Mouse (Mus musculus): ENCODE measurements around the gene Abcd3. TPM values are rescaled to one million over a fixed set of nuclear protein-coding genes. Genes with fewer than 3 reads are reported as not detected.
"Not testable (repeated sequence)": the region's sequence is repeated elsewhere in the genome, so short reads cannot be mapped to it uniquely, and the experiment has no call there.

Gene Abcd3
- total and polyA plus RNA-seq, 2 experiments from 2014 or later: 43.5 to 65.9 TPM

GRCm38 (mm10) chr3:121768770-121769169 lies 46.3 kb downstream of the Abcd3 start:
- H3K4me2 ChIP-seq (ENCODE audit: low read depth, low read length): no peak overlapping the region
- DNase-seq (ENCODE audit: low spot score): no peak
- TF ChIP-seq EP300 (IDR thresholded peaks at IDR 0.05; ENCODE audit: low read depth): no peak
- TF ChIP-seq CTCF (IDR thresholded peaks at IDR 0.05; ENCODE audit: low read depth): no peak
- H3K36me3 ChIP-seq (replicated peaks; ENCODE audit: control insufficient read depth, insufficient read depth, low read length): peaks cover 81% of the 10 kb centered on the region
- no peak overlapping the region for H3K27ac ChIP-seq (ENCODE audit: low read depth)
- ATAC-seq (ENCODE audit: insufficient read depth, low read depth): no peak
- no peaks in the 10 kb centered on the region for H3K9me3 ChIP-seq (replicated peaks; ENCODE audit: control insufficient read depth, low read length)
- no peaks in the 10 kb centered on the region for H3K4me1 ChIP-seq (ENCODE audit: control insufficient read depth, insufficient read depth)
- 98% methylated on average over 3 of the region's 3 CpGs for WGBS
- no peak overlapping the region for H3K4me3 ChIP-seq (ENCODE audit: low read depth, low read length)
- no peaks in the 10 kb centered on the region for H3K27me3 ChIP-seq (ENCODE audit: control insufficient read depth, insufficient read depth, low read length)
- H3K9ac ChIP-seq (replicated peaks; ENCODE audit: low read depth, low read length): no peak overlapping the region

GRCm38 (mm10) chr3:121766818-121767217 lies 48.3 kb downstream of the Abcd3 start:
- Histone ChIP-seq H3K27me3 (ENCODE audit: control insufficient read depth, insufficient read depth, low read length) (no peaks in the 10 kb centered on the region), H3K27ac (ENCODE audit: low read depth) (no peak overlapping the region), H3K36me3 (replicated peaks; ENCODE audit: control insufficient read depth, insufficient read depth, low read length) (peaks cover 78% of the 10 kb centered on the region), H3K4me2 (ENCODE audit: low read depth, low read length) (no peak overlapping the region), H3K9me3 (replicated peaks; ENCODE audit: control insufficient read depth, low read length) (no peaks in the 10 kb centered on the region), H3K4me1 (ENCODE audit: control insufficient read depth, insufficient read depth) (no peaks in the 10 kb centered on the region), H3K9ac (replicated peaks; ENCODE audit: low read depth, low read length) (no peak overlapping the region), H3K4me3 (ENCODE audit: low read depth, low read length) (no peak overlapping the region)
- no peak for DNase-seq (ENCODE audit: low spot score)
- TF ChIP-seq CTCF (IDR thresholded peaks at IDR 0.05; ENCODE audit: low read depth): no peak
- TF ChIP-seq EP300 (IDR thresholded peaks at IDR 0.05; ENCODE audit: low read depth): no peak
- WGBS: 62% methylated on average over 5 of the region's 5 CpGs
- ATAC-seq (ENCODE audit: insufficient read depth, low read depth): no peak

DNA sequence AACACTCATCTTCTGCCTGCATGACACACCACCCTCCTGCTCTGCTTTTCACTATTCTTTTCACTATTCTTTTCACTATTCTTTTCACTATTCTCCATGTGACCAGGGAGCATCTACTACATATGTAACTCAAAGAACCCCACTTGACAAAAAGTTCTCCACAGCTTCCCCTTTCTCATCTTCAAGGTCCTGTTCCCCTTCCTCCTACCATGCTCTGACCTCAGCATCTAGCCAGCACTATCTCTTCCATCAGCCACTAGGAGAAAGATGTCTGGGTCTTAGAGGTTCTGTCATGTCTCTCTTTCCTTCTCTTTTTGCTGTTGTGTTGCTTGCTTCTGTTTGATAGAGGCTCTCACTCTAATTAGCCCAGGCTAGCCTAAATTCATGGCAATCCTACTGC lies 49.1 kb downstream of the Abcd3 start:
- ATAC-seq (ENCODE audit: insufficient read depth, low read depth) (no peak), DNase-seq (ENCODE audit: low spot score) (no peak)
- Histone ChIP-seq H3K36me3 (replicated peaks; ENCODE audit: control insufficient read depth, insufficient read depth, low read length) (peaks cover 71% of the 10 kb centered on the region), H3K4me3 (ENCODE audit: low read depth, low read length) (no peak overlapping the region), H3K27ac (ENCODE audit: low read depth) (no peak overlapping the region), H3K4me1 (ENCODE audit: control insufficient read depth, insufficient read depth) (no peaks in the 10 kb centered on the region), H3K9me3 (replicated peaks; ENCODE audit: control insufficient read depth, low read length) (no peaks in the 10 kb centered on the region), H3K27me3 (ENCODE audit: control insufficient read depth, insufficient read depth, low read length) (no peaks in the 10 kb centered on the region), H3K9ac (replicated peaks; ENCODE audit: low read depth, low read length) (no peak overlapping the region), H3K4me2 (ENCODE audit: low read depth, low read length) (no peak overlapping the region)
- TF ChIP-seq CTCF (IDR thresholded peaks at IDR 0.05; ENCODE audit: low read depth): no peak
- TF ChIP-seq EP300 (IDR thresholded peaks at IDR 0.05; ENCODE audit: low read depth): no peak

- no peak overlapping the region for H3K27ac ChIP-seq (ENCODE audit: low read depth)
- H3K4me1 ChIP-seq (ENCODE audit: control insufficient read depth, insufficient read depth): no peaks in the 10 kb centered on the region
- H3K27me3 ChIP-seq (ENCODE audit: control insufficient read depth, insufficient read depth, low read length): no peaks in the 10 kb centered on the region
- 60% methylated on average over 4 of the region's 4 CpGs for WGBS
- no peak overlapping the region for H3K4me3 ChIP-seq (ENCODE audit: low read depth, low read length)
- no peak overlapping the region for H3K9ac ChIP-seq (replicated peaks; ENCODE audit: low read depth, low read length)
- no peaks in the 10 kb centered on the region for H3K9me3 ChIP-seq (replicated peaks; ENCODE audit: control insufficient read depth, low read length)
- peak; percentile 53 for TF ChIP-seq CTCF (IDR thresholded peaks at IDR 0.05; ENCODE audit: low read depth)
- TF ChIP-seq EP300 (IDR thresholded peaks at IDR 0.05; ENCODE audit: low read depth): no peak
- H3K4me2 ChIP-seq (ENCODE audit: low read depth, low read length): no peak overlapping the region
- DNase-seq (ENCODE audit: low spot score) (peak; percentile 79), ATAC-seq (ENCODE audit: insufficient read depth, low read depth) (peak; percentile 58)
- H3K36me3 ChIP-seq (replicated peaks; ENCODE audit: control insufficient read depth, insufficient read depth, low read length): peaks cover 68% of the 10 kb centered on the region
Measured at GRCm38 (mm10) chr3:121762056-121762852, 52.8 kb downstream of the Abcd3 start.

- WGBS: 52% methylated on average over 7 of the region's 7 CpGs
- Histone ChIP-seq H3K9ac (replicated peaks; ENCODE audit: low read depth, low read length) (no peak overlapping the region), H3K4me2 (ENCODE audit: low read depth, low read length) (no peak overlapping the region), H3K4me3 (ENCODE audit: low read depth, low read length) (no peak overlapping the region), H3K27me3 (ENCODE audit: control insufficient read depth, insufficient read depth, low read length) (no peaks in the 10 kb centered on the region), H3K36me3 (replicated peaks; ENCODE audit: control insufficient read depth, insufficient read depth, low read length) (peaks cover 35% of the 10 kb centered on the region), H3K9me3 (replicated peaks; ENCODE audit: control insufficient read depth, low read length) (no peaks in the 10 kb centered on the region), H3K27ac (ENCODE audit: low read depth) (no peak overlapping the region), H3K4me1 (ENCODE audit: control insufficient read depth, insufficient read depth) (no peaks in the 10 kb centered on the region)
- DNase-seq (ENCODE audit: low spot score) (no peak), ATAC-seq (ENCODE audit: insufficient read depth, low read depth) (no peak)
- TF ChIP-seq CTCF (IDR thresholded peaks at IDR 0.05; ENCODE audit: low read depth) (no peak), EP300 (IDR thresholded peaks at IDR 0.05; ENCODE audit: low read depth) (no peak)
Measured at GRCm38 (mm10) chr3:121758373-121758772, 56.7 kb downstream of the Abcd3 start.

GRCm38 (mm10) chr3:121755152-121755551 lies 60.0 kb downstream of the Abcd3 start:
- Histone ChIP-seq H3K27ac (ENCODE audit: low read depth) (no peak overlapping the region), H3K9ac (replicated peaks; ENCODE audit: low read depth, low read length) (no peak overlapping the region), H3K4me3 (ENCODE audit: low read depth, low read length) (no peak overlapping the region), H3K9me3 (replicated peaks; ENCODE audit: control insufficient read depth, low read length) (no peaks in the 10 kb centered on the region), H3K27me3 (ENCODE audit: control insufficient read depth, insufficient read depth, low read length) (no peaks in the 10 kb centered on the region), H3K4me2 (ENCODE audit: low read depth, low read length) (no peak overlapping the region), H3K4me1 (ENCODE audit: control insufficient read depth, insufficient read depth) (no peaks in the 10 kb centered on the region), H3K36me3 (replicated peaks; ENCODE audit: control insufficient read depth, insufficient read depth, low read length) (peaks cover 19% of the 10 kb centered on the region)
- ATAC-seq (ENCODE audit: insufficient read depth, low read depth) (no peak), DNase-seq (ENCODE audit: low spot score) (peak; percentile 17)
- 12% methylated on average over 3 of the region's 3 CpGs for WGBS
- TF ChIP-seq CTCF (IDR thresholded peaks at IDR 0.05; ENCODE audit: low read depth): no peak
- TF ChIP-seq EP300 (IDR thresholded peaks at IDR 0.05; ENCODE audit: low read depth): no peak

DNA sequence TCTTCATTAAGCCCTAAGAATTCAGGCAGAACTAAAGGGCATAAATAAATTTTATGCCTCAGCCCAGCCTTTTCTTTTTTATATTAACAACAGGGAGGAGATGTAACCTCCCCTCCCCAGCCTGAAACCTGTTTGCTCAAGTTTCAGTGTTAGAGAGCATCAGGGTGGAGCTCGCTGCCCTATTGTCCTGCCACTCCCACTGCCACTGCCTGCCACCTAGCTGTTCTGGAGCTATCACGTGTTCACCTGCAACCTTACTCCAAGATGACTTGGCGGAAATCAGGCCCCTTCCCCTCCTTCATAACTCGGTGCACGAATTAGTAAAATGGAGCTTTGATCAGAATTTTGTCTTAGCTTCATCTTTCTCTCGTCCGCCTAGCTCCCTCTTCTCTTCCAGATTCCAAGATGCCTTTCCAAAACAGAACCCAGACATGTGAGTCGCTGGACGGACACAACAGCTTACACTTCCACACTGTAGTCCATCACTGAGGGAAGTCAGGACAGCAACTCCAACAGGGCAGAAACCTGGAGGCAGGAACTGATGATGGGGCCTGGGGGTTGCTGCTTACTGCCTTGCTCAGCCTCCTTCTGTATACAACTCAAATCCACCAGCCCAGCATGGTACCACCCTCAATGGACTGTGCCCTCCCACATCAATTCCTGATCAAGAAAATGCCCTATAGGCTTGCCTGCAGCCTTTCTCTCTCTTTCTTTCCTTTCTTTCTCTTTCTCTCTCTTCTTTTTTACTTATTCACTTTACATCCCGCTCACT lies 60.6 kb downstream of the Abcd3 start:
- DNase-seq (ENCODE audit: low spot score); H3K4me1 ChIP-seq (ENCODE audit: control insufficient read depth, insufficient read depth); H3K27ac ChIP-seq (ENCODE audit: low read depth); H3K27me3 ChIP-seq (ENCODE audit: control insufficient read depth, insufficient read depth, low read length); H3K9me3 ChIP-seq (replicated peaks; ENCODE audit: control insufficient read depth, low read length); ATAC-seq (ENCODE audit: insufficient read depth, low read depth); H3K9ac ChIP-seq (replicated peaks; ENCODE audit: low read depth, low read length); H3K4me3 ChIP-seq (ENCODE audit: low read depth, low read length); H3K4me2 ChIP-seq (ENCODE audit: low read depth, low read length): not testable (repeated sequence)
- 85% methylated on average over 10 of the region's 10 CpGs for WGBS
- H3K36me3 ChIP-seq (replicated peaks; ENCODE audit: control insufficient read depth, insufficient read depth, low read length): peaks cover 15% of the 10 kb centered on the region
